Mouse (Mus musculus): ENCODE results near the gene Cd244a. TPM values are rescaled to one million over a fixed set of nuclear protein-coding genes. Genes with fewer than 3 reads are reported as not detected.
A peak's percentile ranks its signal among the peaks of the same experiment; 100 is the strongest.

Gene Cd244a
- polyA plus RNA-seq, 2 experiments from 2014 or later = 0.55 to 1.3 TPM

DNA sequence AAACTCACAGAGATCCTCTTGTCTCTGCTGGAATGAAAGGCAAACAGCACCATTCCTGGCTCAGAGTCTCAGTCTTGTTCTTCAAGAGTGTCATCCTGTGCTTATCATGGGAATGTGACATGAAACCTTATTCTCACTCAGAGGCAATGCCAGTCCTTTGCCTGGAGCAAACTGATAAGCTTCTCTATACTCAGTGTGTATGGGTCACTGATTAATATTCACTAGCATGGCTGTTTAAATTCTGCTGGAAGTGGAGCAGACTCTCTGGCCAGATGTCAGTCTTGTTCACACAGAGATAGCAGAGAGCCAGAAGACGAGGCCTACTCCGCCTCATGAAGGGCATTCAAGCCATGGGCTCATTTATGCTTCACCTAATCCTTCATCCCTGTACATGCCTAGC is 25.6 kb downstream of the Cd244a start:
- no peak for ATAC-seq

GRCm38 (mm10) chr1:171604686-171605085 is 45.7 kb downstream of the Cd244a start:
- ATAC-seq = no peak

DNA sequence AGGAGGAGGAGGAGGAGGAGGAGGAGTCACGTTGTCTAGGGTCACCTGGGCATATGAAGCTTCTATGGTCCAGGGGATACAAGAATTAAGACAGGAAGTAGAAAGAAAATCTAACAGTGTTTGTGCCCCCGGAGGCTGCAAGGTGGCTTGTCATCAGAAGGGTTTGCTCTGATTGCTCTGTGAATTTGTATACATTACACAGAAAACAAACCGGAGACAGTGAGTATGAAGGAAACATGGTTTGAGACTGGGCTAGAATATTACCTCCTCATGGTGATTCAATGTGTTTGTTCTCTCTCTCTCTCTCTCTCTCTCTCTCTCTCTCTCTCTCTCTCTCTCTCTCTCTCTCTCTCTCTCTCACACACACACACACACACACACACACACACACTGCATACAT is 47.7 kb downstream of the Cd244a start:
- peak; percentile 28 for ATAC-seq

DNA sequence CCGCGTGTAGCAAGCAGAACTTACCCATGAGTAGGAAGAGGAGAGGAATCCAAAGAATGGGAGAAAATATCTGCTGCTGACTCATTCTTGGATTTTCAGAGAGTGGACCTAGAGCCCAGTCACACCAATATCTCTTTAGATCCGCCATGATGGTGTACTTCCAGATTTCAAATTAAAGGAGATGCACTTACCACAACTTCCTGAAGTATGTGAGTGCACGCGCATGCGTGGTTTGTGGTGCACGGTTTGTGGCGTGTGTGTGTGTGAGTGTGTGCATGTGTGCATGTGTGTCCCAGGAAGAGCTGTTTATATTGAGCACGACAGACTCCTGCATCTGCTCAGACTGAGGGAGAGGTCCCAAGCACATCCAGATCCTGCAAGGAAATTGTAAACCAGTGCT is 48.2 kb downstream of the Cd244a start, which contains the start of gene Ly9:
Gene Ly9 (minus strand): TSS at position 235 of the 400 bp plus-strand sequence.
- peak; percentile 90 for ATAC-seq

GRCm38 (mm10) chr1:171610026-171610425 is 51.0 kb downstream of the Cd244a start:
- no peak for ATAC-seq

GRCm38 (mm10) chr1:171610781-171611180 is 51.8 kb downstream of the Cd244a start:
- no peak for ATAC-seq

GRCm38 (mm10) chr1:171613962-171614361 is 55.0 kb downstream of the Cd244a start:
- ATAC-seq = peak; percentile 73

- ATAC-seq = no peak
These were observed 58.0 kb downstream of the Cd244a start for GRCm38 (mm10) chr1:171616881-171617515.

- ATAC-seq = peak; percentile 87
These were observed 60.0 kb downstream of the Cd244a start for GRCm38 (mm10) chr1:171619001-171619400.

DNA sequence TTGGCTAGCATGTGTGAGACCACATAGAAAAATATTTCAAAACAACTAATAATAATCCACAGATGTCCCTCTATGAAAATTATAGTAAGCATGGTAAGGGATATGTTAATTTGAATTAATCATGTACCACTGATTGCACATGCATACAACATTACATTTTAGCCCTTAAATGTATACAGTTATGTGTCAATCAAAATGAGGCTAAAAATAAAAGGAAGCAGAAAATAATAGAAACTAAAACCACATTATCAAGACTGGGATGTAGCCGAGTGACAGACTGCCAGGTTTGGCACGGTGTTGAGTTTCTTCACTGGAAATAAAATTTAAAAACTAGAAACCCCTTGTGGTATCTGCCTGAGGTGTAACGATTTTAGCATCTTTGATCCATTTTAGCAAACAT is 60.7 kb downstream of the Cd244a start:
- no peak for ATAC-seq

GRCm38 (mm10) chr1:171620091-171620490 is 61.1 kb downstream of the Cd244a start:
- no peak for ATAC-seq

GRCm38 (mm10) chr1:171627801-171628200 is 68.8 kb downstream of the Cd244a start:
- no peak for ATAC-seq

- no peak for ATAC-seq
These were observed 70.2 kb downstream of the Cd244a start for GRCm38 (mm10) chr1:171629168-171629567.

DNA sequence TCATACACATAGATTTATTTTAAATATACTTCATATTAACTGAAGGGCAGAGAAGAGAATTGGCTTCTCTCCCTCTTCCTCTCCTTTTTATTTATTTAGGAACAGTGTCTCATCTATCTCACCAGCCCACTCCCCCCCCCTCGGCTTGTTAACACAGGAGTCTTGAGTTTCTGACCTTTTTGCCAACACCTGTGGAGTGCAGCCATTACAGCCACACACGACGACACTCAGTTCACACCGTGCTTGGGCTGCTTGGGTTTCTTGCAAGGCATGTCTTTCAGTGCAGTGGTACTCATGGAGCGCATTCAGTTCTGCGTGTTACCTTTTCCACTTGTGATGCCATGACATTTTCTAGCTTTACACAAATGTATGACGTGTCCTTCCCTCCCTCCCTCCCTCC is 71.0 kb downstream of the Cd244a start:
- ATAC-seq = no peak

DNA sequence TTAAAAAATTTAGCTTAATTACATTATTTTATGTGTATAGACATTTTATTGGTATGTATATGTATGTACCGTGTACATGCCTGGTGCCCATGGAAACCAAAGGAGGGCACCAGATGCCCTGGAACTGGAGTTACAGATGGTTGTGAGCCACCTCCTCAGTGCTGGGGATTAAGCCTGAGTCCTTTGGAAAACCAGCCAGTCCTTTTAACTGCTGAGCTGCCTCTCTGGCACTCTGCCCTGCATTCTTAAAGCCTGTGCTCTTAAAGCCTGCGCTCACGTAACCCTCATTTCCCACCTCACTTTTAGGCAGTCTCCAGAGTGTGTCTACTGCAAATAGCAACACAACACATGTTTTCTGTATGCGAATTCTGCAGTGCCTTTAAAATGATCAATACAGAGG is 71.9 kb downstream of the Cd244a start:
- no peak for ATAC-seq

DNA sequence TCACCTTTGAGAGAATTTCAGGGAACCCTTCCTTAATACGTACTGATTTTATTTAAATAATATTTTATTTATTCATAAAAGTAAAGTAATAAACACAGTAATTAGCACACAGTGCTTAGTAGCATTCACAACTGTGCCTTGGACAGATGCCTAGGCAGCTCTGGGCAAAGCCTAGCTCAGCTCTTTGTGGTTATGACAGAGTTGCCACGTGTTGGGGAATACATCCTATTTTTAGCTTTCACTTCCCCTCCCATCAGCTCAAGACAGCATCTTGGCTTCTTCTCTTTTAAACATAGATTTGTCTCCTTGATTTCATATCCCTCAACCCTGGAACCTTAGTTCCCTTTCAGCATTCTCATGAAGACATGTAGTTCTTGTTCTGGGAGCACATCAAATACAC is 72.5 kb downstream of the Cd244a start:
- peak; percentile 63 for ATAC-seq

DNA sequence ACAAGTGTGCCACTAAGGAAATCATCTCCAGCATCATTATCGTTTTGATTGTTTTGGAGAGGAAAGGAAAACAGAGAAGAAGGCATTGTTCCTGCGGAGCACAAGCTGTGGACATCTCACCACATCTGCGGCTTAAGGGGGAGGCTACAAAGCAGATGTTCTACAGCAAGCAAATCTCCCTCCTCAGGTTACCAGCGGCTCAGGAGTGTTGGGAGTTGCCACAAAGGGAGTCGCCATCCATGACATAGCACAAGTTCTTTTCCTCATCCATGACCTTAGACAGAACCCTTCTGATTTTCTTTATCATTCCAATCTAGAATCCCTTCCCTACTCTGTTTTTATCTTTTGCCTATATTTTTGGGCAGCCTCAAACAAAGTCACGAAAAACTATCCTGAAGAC is 76.7 kb downstream of the Cd244a start:
- ATAC-seq = no peak

DNA sequence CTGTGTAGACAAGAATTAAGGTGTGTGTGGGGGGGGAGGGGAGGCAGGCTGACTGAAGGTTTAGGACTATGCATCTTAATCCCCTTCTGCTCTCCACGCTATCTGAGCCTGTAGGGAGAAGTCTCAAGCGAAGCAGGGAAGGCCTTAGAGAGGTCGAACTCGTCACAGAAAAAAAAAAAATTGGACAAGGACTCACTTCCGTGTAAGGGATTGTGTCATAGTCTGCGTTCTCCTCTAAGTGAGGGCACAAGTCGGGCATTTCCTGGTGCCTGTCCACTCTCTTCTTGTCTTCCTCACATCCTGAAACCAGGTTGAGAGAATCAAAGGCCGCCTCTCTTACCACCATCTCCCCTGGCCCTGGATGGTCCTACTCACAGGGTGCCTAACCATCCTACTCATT is 78.1 kb downstream of the Cd244a start:
- no peak for ATAC-seq

DNA sequence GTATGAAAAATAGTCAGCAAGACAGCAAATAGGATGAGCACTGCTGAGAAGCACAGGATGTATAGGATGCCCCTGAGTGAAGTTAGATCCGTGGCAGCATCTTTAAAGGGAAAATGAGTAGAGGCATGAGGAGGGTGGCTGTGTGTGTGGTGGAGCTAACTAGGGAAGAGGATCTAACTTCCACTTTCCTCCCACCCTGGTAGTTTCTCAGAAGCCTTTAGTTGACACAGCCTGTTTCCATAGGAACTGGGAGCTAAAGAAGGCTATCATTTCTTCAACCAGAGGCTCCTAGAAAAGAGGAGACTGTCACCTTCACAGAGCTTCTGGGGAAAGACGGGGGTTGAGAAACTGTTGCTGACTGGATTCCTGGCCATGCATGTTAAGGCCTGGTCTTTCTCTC is 79.7 kb downstream of the Cd244a start:
- no peak for ATAC-seq

- ATAC-seq = no peak
These were observed 81.8 kb downstream of the Cd244a start for GRCm38 (mm10) chr1:171640796-171641195.

GRCm38 (mm10) chr1:171643612-171644011 is 84.6 kb downstream of the Cd244a start:
- ATAC-seq = peak; percentile 93

DNA sequence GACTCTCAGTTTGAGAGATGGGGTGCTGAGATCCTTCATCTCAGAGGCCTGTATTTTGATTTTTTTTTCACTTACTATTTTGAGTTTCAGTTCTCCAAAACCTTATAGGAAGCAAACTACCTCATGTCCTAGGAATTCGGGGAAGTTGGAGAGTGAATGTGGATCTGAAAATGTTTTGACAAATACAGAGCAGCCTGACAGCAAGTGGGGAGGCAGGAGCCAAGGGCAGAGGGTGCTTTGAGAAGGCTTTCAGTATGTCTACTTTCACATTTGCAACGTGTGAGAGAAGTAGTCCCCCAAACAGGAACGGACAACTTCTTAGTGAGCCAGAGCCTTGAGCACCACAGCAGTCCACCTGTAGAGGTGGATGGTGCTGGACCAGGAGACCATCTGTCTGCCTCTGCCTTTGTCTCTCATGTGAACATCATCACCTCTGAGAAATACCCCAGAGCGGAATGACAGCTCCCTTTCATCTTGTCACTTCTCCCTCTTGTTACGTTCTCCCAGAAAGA is 87.5 kb downstream of the Cd244a start:
- no peak for ATAC-seq

- no peak for ATAC-seq
These were observed 88.7 kb downstream of the Cd244a start for GRCm38 (mm10) chr1:171647716-171648115.

- peak; percentile 95 for ATAC-seq
These were observed 89.8 kb downstream of the Cd244a start for GRCm38 (mm10) chr1:171648840-171649239.

GRCm38 (mm10) chr1:171652734-171653133 is 93.7 kb downstream of the Cd244a start, which contains the start of gene Slamf7:
Slamf7 (minus strand) TSS chr1:171653035.
- no peak for ATAC-seq
